Mouse (Mus musculus) heart, embryonic 11.5 days (tissue): ENCODE measurements around the gene H2afv. TPM values are rescaled to one million over a fixed set of nuclear protein-coding genes. Genes with fewer than 3 reads are reported as not detected.
A peak's percentile ranks its signal among the peaks of the same experiment; 100 is the strongest.

Experiments used
- ATAC-seq: fragments of 200-750 bp; cut with Nextera tagmentation; replicated peaks from 2 replicates; pipeline ENCODE4 v1.8.0; 2017; ENCODE audit warnings: moderate library complexity; ENCODE audit not compliant: insufficient number of reproducible peaks, low FRiP score, low TSS enrichment
- H3K27ac ChIP-seq: fragments of 300-500 bp; sonication (generic); 2 replicates; pipeline ENCODE4 v1.5.1; 2014; ENCODE audit warnings: mild to moderate bottlenecking, low read depth, low read length
- H3K27me3 ChIP-seq: fragments of 300-500 bp; sonication (generic); 2 replicates; pipeline ENCODE4 v1.6.1; 2014; ENCODE audit warnings: mild to moderate bottlenecking, low read length, mixed read lengths; ENCODE audit not compliant: control insufficient read depth, insufficient read depth
- H3K36me3 ChIP-seq: fragments of 300-500 bp; sonication (generic); 2 replicates; pipeline ENCODE4 v1.6.1; 2014; ENCODE audit warnings: mild to moderate bottlenecking, low read length, moderate library complexity, mixed read lengths; ENCODE audit not compliant: control insufficient read depth, insufficient read depth
- H3K4me1 ChIP-seq: fragments of 300-500 bp; sonication (generic); 2 replicates; pipeline ENCODE4 v1.6.1; 2014; ENCODE audit warnings: low read length; ENCODE audit not compliant: control insufficient read depth, insufficient read depth
- H3K4me2 ChIP-seq: fragments of 300-500 bp; sonication (generic); 2 replicates; pipeline ENCODE4 v1.6.1; 2014; ENCODE audit warnings: mild to moderate bottlenecking, moderate library complexity
- H3K4me3 ChIP-seq: fragments of 300-500 bp; sonication (generic); 2 replicates; pipeline ENCODE4 v1.5.1; 2014; ENCODE audit warnings: low read depth, low read length
- H3K9ac ChIP-seq: fragments of 300-500 bp; sonication (generic); 2 replicates; pipeline ENCODE4 v1.6.1; 2014; ENCODE audit warnings: mild to moderate bottlenecking, low read depth, low read length, moderate library complexity
- H3K9me3 ChIP-seq: fragments of 300-500 bp; sonication (generic); replicated peaks from 2 replicates; pipeline ENCODE4 v1.6.1; 2016; ENCODE audit warnings: low read length; ENCODE audit not compliant: control insufficient read depth
- WGBS: fragments of 180-500 bp; shearing (Covaris S2); extraction: QIAGEN DNeasy Blood & Tissue Kit; methylation state at CpG from one replicate; pipeline ENCODE4 v1.1.7; 2014; ENCODE audit not compliant: insufficient replicate concordance; 5-methylcytosine and 5-hydroxymethylcytosine counted together
- polyA plus RNA-seq: library from polyadenylated mRNA; unstranded; fragments of >200 nt; fragmentation: Nextera tagmentation; extraction: Ambion mirVana; gene quantifications from 2 replicates; pipeline ENCODE4 v1.2.1, GENCODE M21; 2014

The H2afv gene
- polyA plus RNA-seq, 1 experiment from 2014 or later, result 353 TPM

DNA sequence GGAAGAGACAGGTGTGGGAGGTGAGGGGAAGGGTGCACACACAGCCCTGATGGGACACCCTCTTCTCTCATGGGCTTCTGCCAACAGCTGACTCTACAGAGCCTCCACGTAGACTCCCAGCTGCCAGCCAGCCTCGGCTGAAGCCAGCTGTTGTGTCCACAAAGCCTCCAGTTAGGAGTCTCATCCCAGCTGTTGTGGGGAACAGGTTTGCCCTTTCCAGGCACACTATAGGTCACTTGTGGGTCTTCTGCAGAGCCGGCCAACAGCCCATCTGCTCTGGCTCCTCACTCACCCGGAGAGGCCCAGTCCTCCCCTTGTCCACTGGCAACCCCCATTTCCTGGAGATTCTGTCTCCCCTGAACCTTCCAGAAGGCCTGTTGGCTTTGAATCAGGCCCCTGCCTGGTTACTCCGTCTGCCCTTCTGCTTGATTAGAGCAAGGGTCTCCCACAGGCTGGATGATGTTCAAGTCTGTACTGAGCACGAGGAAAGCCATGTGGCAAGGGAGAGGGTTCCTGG lies 37.5 kb upstream of the H2afv start:
- H3K4me1 ChIP-seq, result peaks cover 5% of the 10 kb centered on the region; the same call in 1 of the 2 replicates
- 72% methylated on average over 6 of the region's 6 CpGs for WGBS
- H3K27me3 ChIP-seq, result no peaks in the 10 kb centered on the region
- H3K27ac ChIP-seq, result no peak overlapping the region
- no peak overlapping the region for H3K9ac ChIP-seq
- no peak overlapping the region for H3K4me2 ChIP-seq
- no peaks in the 10 kb centered on the region for H3K36me3 ChIP-seq
- ATAC-seq, result no peak
- H3K4me3 ChIP-seq, result no peak overlapping the region
- no peaks in the 10 kb centered on the region for H3K9me3 ChIP-seq

DNA sequence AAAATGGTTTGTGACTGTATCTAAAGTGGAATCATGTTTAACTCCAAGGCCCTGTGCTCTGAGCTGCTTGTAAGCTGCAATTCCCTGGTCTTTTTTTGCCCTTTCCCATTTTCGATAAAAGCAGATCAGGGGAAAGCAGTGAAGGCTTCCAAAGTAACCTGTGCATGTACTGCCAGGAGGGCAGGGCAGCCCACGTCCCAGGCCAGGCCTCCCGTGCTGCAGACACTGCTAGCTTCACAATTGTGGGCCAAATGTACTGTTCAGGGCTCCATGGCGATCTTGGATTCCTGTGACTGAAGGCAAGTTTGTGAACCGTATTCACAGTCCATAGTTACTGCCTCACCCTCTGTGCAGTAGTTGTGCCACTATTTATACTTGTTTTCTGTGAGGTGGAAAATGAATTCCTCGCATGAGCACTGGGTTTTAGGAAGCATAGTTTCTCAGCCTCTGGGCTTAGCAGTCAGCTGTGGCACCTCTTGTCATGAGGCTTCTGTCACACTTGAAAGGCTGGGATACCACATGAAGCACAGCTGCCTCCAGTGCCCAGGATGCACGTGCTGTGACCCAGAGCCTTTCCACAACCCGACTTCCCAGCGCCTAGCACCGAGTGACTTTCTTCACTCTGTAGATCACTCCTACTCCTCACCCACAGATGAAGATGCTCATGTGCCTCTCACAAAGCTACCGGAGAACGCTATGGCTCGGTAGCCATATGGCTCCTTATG lies 36.6 kb upstream of the H2afv start:
- H3K4me1 ChIP-seq, result peaks cover 5% of the 10 kb centered on the region; the same call in 1 of the 2 replicates
- no peak overlapping the region for H3K9ac ChIP-seq
- no peaks in the 10 kb centered on the region for H3K27me3 ChIP-seq
- no peaks in the 10 kb centered on the region for H3K9me3 ChIP-seq
- no peak overlapping the region for H3K4me2 ChIP-seq
- H3K27ac ChIP-seq, result no peak overlapping the region
- WGBS, result 76% methylated on average over 13 of the region's 13 CpGs
- ATAC-seq, result no peak
- no peaks in the 10 kb centered on the region for H3K36me3 ChIP-seq
- no peak overlapping the region for H3K4me3 ChIP-seq

DNA sequence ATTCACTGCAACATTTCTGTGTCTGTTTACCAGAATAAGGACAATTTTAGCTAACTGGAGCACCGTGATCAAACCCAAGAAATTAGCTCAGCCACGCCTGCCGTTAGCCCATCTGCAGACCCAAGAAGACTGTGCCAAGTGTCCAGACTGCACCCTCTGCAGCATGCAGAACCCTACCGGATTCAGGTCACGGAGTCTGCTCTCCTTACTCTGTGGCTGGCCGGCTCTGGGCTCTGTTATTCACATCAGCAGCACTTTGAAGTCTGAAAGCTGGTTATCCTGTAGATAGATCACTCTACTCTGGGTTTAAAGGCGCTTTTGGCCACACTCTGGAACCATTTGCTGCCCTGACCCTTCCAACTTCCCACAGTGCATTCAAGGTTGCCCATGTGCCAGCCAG lies 35.9 kb upstream of the H2afv start:
- no peaks in the 10 kb centered on the region for H3K36me3 ChIP-seq
- no peak overlapping the region for H3K9ac ChIP-seq
- ATAC-seq, result no peak
- no peak overlapping the region for H3K4me2 ChIP-seq
- H3K27ac ChIP-seq, result no peak overlapping the region
- peaks cover 5% of the 10 kb centered on the region; the same call in 1 of the 2 replicates for H3K4me1 ChIP-seq
- H3K9me3 ChIP-seq, result no peaks in the 10 kb centered on the region
- H3K4me3 ChIP-seq, result no peak overlapping the region
- WGBS, result 66% methylated on average over 7 of the region's 7 CpGs
- H3K27me3 ChIP-seq, result no peaks in the 10 kb centered on the region

DNA sequence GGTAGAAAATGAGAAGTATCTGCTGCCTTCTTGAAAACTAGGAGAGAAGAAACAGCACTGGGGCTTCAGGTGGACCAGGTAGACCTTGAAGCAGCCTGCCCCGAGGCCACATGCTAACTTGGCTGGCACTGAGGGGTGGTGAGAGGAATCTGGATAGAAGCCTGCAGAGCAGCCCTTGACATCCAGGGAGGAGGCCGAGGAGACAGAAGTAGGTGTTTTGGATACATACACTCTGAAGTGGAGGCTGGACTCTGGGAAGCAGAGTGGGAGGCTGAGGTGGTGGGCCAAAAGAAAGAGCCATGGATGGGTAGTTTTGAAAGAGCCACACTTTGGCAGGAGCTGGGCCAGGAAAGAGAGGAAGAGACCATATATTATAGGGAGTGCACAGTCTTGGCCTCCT lies 35.0 kb upstream of the H2afv start:
- Histone ChIP-seq H3K36me3 (no peaks in the 10 kb centered on the region), H3K4me1 (peaks cover 8% of the 10 kb centered on the region; the same call in 1 of the 2 replicates), H3K27me3 (no peaks in the 10 kb centered on the region), H3K4me2 (no peak overlapping the region), H3K27ac (no peak overlapping the region), H3K9ac (no peak overlapping the region), H3K4me3 (no peak overlapping the region), H3K9me3 (no peaks in the 10 kb centered on the region)
- WGBS, result 80% methylated on average over 2 of the region's 2 CpGs
- ATAC-seq, result no peak

DNA sequence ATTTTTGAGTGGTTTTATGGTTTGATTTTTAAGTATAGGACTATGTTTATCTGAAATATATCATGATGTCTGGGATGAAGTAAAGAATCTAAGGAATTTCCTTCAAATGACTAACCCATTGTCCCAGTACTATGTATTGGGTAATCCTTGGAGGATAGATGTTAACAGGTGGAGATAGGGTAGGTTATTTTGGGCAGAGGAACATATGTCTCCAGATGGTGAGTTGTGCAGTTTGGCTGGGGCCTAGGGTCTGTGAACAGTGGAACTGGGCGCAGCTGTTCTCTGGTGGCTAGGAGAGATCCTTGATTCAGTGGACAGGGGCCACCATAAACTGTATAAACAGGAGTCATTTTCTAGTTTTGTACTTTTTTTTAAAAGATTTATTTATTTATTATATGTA lies 33.1 kb upstream of the H2afv start:
- Histone ChIP-seq H3K4me1 (peaks cover 7% of the 10 kb centered on the region; the same call in 1 of the 2 replicates), H3K9ac (no peak overlapping the region), H3K4me3 (no peak overlapping the region), H3K27ac (no peak overlapping the region), H3K36me3 (no peaks in the 10 kb centered on the region), H3K27me3 (no peaks in the 10 kb centered on the region), H3K4me2 (no peak overlapping the region), H3K9me3 (no peaks in the 10 kb centered on the region)
- WGBS, result 93% methylated on average over 1 of the region's 1 CpGs
- no peak for ATAC-seq

DNA sequence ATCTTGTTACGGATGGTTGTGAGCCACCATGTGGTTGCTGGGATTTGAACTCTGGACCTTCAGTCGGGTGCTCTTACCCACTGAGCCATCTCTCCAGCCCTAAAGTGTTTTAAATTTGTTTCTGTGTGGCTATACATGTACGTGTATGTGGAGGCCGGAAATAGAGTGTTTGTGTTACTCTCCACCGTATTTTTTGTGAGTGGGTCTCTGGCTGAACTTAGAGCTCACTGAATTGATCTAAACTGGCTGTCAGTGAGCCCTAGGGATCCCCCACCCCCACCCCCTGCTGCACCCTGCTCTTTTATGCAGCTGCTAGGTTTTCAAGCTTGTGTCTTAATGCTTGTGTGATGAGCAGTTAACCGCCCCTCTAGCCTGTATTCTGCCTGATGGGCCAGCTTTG lies 32.6 kb upstream of the H2afv start:
- no peak overlapping the region for H3K27ac ChIP-seq
- H3K27me3 ChIP-seq, result no peaks in the 10 kb centered on the region
- no peak overlapping the region for H3K9ac ChIP-seq
- H3K4me1 ChIP-seq, result peaks cover 7% of the 10 kb centered on the region; the same call in 1 of the 2 replicates
- H3K4me3 ChIP-seq, result no peak overlapping the region
- H3K9me3 ChIP-seq, result no peaks in the 10 kb centered on the region
- no peak for ATAC-seq
- H3K36me3 ChIP-seq, result no peaks in the 10 kb centered on the region
- whole genome bisulfite sequencing, result 69% methylated on average over 6 of the region's 6 CpGs
- H3K4me2 ChIP-seq, result no peak overlapping the region

DNA sequence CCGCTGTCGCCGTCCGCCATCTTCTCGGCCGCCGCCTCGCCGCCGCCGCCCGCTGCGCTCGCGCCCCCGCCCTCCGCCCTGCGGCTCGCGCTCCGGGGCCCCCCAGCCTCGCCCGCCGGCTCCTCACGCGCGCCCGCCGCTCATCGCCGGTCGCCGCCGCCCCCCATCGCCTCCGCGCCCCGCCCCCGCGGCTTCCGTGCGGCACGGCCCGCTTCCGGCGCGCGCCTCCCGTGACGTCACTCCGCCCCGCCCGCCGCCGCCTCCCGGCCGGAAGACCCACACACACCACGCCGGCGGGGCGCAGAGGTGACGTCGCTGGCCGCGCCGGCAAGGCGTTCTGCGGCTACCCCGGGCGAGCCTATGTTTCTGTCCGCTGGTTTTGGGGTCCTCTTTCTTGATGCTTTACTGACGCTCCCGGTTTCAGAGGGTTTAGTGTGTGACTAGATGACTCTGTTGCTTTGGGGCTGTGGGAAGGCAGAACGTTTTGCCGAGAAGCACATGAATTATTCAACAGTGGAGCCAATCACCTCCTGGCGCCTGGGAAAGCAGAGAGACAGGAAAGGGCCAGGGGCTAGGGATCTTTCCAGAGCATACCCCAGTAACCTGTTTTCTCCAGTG lies 31.7 kb upstream of the H2afv start, which contains the start of gene Purb:
Gene Purb, minus strand, starts transcription at position 51 of the 618 bp plus-strand sequence.
- under 1% methylated on average over 41 of the region's 76 CpGs for WGBS
- Histone ChIP-seq H3K4me3 (peak within 1 kb of the TSS; percentile 95), H3K4me1 (peaks cover 11% of the 10 kb centered on the region), H3K9ac (peak within 1 kb of the TSS; percentile 99), H3K36me3 (no peaks in the 10 kb centered on the region), H3K9me3 (no peaks in the 10 kb centered on the region), H3K4me2 (peak within 1 kb of the TSS; percentile 94), H3K27ac (peak within 1 kb of the TSS; percentile 99), H3K27me3 (no peaks in the 10 kb centered on the region)
- peak; percentile 95 for ATAC-seq

DNA sequence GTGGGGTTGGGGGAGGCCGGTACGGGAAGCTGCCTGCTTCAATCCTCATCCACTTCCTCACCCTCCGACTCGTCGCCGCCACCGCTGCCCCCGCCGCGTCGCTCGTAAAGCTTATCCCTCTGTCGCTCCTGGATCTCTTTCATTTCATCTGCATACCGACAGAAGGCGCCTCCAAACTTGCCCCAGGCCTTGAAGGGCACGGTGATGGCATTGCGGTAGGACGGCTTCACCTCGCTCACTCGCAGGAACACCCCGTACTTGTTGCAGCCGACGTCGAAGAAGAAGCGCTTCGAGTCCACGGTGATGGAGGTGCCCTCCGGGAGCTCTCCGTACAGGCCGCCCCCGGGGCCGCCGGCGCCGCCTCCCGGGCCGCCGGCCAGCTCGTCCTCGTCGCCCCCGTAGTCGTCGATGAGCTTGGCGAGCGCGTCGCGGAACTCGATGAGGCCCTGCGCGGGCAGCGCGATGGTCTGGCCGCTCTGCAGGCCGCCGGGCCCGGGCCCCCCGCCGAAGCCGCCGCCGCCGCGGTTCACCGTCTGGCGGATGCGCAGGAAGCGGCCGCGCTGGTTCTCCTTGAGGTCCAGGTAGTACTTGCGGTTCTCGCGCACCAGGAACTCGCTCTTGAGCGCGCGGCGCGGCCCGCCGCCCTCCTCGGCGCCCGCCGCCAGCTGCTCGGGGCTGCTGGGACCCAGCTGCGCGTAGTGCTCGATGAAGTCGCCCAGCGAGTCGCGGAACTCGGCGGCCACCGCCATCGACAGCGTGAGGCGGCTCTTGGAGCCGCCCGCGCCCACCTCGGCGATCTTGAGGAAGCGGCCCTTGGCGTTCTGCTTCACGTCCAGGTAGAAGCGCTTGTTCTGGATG lies 30.9 kb upstream of the H2afv start:
- H3K36me3 ChIP-seq, result no peaks in the 10 kb centered on the region
- peak overlapping the region; percentile 94 for H3K4me2 ChIP-seq
- WGBS, result under 1% methylated on average over 104 of the region's 109 CpGs
- H3K9me3 ChIP-seq, result no peaks in the 10 kb centered on the region
- 0 out of 2 replicates have a peak, but pooled peaks have one; percentile 11 for ATAC-seq
- H3K4me1 ChIP-seq, result peaks cover 18% of the 10 kb centered on the region
- no peaks in the 10 kb centered on the region for H3K27me3 ChIP-seq
- H3K27ac ChIP-seq, result peak overlapping the region; percentile 99
- peak overlapping the region; percentile 95 for H3K4me3 ChIP-seq
- H3K9ac ChIP-seq, result peak overlapping the region; percentile 99
